Mouse (Mus musculus) cerebellum, adult 9-11 months (tissue): ENCODE data around the gene Marc2.

Experiments
- DNase-seq: peaks from one replicate; pipeline ENCODE4 v3.0.0; 2022

Marc2 gene

GRCm38 (mm10) chr1:184807627-184808417, 38.4 kb downstream of the Marc2 start:
- no peak for DNase-seq

GRCm38 (mm10) chr1:184807123-184807522, 39.1 kb downstream of the Marc2 start:
- no peak for DNase-seq

DNA sequence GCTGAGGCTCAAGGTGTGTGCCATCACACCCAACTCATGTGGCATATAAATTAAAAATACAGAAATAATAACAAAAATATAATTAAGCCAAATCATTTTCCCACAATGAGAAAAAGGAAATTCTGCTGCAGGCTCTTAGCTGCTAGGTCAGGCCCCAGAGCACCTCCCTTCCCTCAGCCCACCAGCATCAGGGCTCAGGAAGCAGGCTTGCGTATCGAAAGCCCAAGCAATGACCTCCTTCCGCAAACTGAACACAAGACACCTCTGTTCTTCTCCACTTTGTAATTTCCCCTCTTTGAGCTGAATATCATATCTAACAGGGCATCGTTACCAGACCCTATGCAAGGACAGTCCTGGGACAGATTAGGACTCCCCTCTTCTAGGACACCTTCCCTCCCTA, 40.5 kb downstream of the Marc2 start:
- DNase-seq = no peak

DNA sequence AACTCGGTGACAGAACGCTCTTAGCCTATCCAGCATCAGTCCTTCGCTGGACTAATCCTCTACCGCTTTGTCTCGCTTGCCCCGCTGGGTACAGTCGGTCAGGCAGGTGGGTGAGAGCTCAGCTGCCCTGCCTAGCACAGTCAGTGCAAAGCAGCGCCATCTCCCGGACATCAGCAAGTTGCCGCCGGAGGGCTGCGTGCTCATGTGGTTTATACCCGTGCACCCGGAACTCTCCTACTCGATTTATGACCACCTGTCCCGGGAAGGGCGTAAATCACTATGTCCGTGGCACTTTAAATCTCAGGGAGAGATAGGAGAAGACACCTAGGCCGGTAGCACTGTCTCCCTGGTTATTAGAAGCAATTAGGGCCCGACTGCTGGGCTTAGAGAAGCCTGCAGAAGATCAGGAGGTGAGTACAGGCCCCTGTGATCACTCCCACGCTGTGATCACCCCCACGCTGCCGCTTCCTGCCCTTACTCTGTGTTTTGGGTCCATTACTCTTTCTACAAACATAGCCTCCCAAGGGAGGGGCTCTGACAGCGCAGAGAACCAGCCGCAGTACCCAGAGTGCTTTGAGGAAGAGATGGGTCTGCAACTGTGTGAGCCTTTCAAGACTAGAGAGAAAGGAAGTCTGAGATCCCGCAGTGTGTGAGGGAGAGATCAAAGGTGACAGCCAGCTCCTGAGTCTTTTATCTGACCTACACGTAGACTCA, 52.9 kb downstream of the Marc2 start:
- DNase-seq = no peak

- peak; percentile 12 for DNase-seq
These were observed 55.1 kb downstream of the Marc2 start for GRCm38 (mm10) chr1:184791109-184791508.

- no peak for DNase-seq
These were observed 59.7 kb downstream of the Marc2 start for GRCm38 (mm10) chr1:184786376-184787151.

DNA sequence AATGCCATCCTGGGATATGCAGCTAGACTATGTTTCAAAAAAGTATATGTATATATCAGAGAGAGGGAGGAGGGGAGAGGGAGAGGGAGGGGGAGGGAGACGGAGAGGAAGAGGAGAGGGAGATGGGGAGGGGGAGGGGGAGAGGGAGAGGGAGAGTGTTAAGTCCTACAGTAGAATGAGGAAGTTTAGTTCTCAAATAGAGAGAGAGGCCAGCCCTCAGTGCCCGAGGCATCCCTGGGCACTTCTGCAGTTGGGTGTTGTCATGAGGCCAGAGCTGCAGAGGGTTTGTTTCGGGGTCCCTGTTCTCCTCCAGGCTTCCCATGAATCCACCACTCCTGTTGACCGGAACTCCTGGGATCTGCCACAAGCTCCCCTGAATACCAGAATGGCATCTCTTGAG, 62.6 kb downstream of the Marc2 start:
- DNase-seq = no peak

DNA sequence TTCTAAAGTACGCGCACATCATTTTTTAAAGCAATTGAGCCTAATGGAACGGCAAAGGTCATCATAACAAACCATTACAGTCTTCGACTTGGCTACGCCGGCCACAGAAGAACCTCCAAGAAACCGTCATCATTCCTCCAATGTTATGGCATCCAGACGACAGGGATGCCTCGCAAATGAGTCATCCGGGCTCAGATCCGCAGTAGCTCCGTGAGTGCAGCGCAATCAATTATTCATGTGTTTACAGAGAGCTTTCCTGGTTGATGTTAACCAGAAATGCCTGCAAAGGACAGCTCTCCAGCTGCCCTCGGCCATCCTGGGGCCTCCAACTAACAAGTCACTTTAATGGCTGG, 64.1 kb downstream of the Marc2 start:
- no peak for DNase-seq

DNA sequence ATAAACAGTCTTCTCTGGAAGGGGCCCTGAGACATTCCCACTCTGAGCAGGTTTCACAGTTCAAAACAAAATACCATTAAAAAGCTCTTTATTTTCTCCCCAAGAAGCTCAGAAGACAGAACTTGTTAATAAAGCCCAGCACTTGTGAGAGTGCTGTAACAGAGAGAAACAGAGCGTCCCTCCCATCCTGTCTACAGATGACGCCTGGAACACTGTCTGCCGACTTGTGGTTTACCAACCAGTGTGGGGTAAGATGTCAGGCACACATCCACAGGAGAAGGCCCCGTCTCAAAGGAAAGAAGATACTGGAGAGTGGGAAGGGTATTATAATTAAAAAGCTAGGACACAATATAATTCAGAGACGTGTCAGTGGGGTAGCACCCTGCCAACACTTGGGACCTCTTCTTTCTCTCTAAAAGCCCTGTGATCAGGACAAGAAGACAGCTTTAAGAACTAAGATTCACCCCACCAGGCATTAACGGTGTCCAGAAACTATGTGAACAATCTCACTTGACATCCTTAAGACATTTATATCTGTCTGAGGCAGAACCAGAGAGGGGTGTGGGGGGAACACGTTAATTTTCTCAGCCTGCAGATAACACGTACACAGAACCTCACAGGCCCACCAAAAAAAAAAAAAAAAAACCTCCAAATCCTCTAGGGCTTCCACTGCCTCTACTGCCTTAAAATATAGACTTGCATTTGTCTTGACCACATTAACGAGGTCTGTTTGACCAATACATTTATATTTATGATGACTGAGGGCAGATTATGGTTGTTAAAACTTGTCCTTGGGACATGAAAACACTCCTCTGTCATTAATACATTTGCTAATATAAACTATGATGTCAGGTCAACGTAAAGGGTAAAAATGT, 64.7 kb downstream of the Marc2 start:
- DNase-seq = no peak

- DNase-seq = no peak
These were observed 68.1 kb downstream of the Marc2 start for GRCm38 (mm10) chr1:184778157-184778556.

DNA sequence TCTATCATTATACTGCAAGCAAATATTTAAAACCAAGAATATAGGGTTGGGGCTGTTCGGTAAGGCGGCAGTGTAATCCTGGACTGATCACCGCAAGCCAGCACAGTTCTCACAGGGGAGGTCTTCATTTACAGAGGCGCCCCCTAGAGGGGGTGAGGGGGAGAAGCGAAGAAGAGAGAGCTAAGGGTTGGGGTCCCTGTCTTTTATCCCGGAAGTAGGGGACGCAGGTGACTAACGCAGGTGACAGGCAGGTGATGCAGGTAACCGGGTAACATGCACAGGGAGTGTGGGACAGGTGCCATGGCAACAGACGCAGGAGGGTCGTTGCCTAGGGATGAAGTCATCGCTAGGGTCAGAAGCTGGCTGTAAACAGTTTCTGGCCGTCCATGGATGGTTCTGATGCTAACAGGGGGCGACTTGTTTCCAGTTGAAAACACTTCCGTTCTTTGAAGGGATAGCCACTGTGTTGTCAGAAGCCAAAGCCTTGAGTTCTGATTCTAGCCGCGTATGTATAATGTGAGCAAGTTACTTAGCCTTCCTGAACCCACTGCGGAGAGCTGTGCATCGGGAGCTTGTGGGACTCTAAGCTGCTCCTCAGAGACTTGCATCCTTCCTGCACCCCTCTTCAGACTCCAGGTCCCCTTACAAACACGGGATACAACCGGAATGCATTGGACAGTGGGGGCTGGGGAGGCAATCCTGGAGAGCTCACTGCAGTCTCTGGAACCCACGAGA, 69.0 kb downstream of the Marc2 start:
- DNase-seq = no peak

DNA sequence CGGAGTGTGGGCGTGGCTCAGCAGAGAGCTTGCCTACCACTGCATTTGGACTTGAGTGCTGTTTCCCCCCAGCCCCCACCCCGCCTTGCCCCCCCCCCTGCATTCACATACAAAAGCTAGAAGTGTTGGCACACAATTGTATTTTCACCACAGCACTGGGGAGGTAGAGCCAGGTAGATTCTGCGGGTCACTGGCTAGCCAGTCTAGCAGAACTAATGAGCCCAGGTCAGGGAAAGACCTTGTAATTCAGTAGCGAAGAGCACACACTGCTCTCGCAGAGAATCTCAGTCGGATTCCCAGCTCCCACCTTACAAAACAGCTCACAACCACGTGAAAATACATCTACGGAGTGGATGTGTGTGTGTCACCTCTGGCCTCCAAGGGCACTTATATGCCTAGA, 71.0 kb downstream of the Marc2 start:
- DNase-seq = no peak

- no peak for DNase-seq
These were observed 74.4 kb downstream of the Marc2 start for GRCm38 (mm10) chr1:184771891-184772249.

GRCm38 (mm10) chr1:184771202-184771890, 74.9 kb downstream of the Marc2 start:
- peak; percentile 16 for DNase-seq

DNA sequence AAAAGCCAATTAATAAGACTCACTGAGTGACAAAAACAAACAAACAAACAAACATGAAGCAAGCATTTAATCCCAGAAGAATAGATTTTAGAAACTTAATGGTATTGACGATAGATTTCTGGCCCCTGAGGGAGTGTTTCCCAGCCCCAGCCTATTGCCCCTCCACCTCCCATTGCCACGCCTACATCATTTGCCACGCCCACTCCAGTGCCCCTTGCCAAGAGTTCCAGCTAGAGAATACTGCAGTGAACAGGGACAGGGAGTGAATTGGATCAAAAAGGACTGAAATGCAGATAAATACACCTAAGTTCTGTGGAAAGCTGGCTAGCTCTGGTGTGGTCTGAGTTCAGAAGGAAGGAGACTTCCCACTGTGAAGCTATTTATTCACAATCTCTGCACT, 82.4 kb downstream of the Marc2 start:
- DNase-seq = no peak
